Mouse (Mus musculus): ENCODE data around the gene Wars2. TPM values are rescaled to one million over a fixed set of nuclear protein-coding genes. Genes with fewer than 3 reads are reported as not detected.
A peak's percentile ranks its signal among the peaks of the same experiment; 100 is the strongest.

The Wars2 gene
- polyA plus RNA-seq, 1 experiment: 11.3 TPM

DNA sequence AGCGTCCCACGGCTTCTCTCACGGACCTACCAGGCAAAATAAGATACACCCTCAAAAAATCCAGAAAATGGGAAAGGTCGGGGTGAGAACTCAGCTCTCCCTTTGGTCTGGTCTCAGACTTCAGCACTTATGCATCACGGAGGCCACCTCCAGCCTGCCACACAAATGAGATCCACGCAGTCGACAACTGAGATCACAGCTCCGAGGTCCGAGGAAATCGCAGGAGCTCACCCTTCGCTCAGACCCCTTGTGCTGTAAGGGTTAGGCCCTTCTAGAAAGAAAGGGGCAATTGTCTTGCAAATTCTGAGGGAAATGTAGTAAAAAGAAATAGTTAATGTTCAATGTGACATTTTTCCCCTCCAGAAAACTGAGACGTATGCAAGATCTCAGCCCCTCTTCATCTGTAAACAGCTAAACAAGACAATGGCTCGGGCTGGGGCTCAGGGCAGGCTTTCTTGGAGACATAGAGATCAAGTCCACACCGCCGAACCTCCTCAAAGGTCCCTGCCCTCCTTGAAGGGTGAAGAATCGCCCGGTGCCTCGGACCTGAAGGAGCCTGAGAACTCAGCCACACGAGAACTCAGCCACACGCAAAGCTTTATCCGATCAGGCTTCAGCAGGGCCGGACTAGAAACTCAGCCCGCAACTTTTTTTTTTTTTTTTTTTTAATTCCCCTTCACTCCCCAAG is 94.4 kb downstream of the Wars2 start:
- no peaks in the 10 kb centered on the region for H3K4me1 ChIP-seq (ENCODE audit: control insufficient read depth, insufficient read depth, insufficient read length, low read length)
- H3K27ac ChIP-seq (replicated peaks; ENCODE audit: low read depth, low read length): no peak overlapping the region
- H3K4me3 ChIP-seq (ENCODE audit: insufficient read depth, low read depth, low read length): no peak overlapping the region

DNA sequence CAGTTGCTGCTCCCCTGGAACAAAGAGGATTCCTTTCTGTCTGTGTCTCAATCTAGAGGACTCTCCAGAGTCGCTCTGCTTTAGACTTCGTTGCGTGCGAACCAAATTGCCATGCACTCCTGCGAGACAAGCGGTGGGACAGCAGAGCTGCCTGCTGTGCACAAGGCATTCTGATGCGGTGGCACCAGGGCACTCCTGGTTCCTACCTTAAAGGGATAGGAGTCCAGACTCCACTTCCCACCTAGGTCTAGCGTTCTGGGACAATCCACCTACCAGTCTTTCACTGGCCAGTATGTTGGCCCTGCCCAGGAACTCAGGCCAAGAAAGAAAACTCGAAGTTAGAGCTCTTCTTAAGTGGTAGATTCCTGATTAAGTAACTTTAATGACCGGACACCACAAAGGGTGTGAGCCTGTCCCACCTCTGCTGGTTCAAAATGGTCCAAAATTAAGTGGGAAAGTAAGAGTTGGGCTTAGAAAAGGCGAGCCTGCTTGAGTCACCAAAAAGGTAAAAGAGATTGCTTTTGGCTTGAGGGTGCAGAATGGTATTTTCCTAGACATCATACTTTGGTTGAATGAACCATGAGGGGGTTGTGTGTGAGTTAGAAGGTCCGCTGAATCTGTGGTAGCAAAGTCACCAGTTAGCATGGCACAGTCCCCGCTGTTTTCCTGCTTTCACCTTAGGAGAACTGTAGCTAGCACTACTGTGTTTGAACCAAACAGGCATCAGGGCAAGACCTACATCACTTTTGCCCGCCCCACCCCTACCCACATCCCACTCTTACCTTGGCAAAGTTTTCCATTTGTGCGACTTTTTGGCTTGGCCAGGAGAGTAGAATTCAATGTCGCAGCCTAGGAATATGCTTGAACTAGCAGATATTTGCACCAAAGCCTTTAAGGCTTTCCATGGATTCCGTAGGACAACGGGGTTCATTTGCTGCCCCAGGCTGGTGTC is 95.2 kb downstream of the Wars2 start:
- Histone ChIP-seq H3K4me3 (ENCODE audit: insufficient read depth, low read depth, low read length) (no peak overlapping the region), H3K4me1 (ENCODE audit: control insufficient read depth, insufficient read depth, insufficient read length, low read length) (no peaks in the 10 kb centered on the region), H3K27ac (replicated peaks; ENCODE audit: low read depth, low read length) (no peak overlapping the region)

DNA sequence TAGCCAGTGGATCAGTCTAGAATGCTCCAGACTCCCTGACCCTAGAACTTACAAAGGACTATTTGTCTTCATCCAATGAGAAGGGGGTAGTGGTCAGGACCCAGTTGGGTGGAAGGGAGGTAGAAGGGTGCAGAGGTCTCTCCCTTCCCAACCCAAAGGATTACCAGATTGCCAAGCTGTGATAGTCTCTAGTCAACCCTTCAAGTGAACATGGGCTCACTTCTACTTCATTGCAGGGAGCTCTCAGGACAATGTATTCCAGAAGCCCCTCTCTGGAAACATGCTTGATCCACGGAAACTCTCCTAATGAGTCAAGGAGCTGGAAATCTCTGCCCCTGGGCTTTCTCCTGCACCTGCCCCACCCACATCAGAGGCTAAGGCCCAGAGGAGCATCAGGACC is 97.8 kb downstream of the Wars2 start:
- Histone ChIP-seq H3K4me1 (ENCODE audit: control insufficient read depth, insufficient read depth, insufficient read length, low read length) (no peaks in the 10 kb centered on the region), H3K27ac (replicated peaks; ENCODE audit: low read depth, low read length) (no peak overlapping the region), H3K4me3 (ENCODE audit: insufficient read depth, low read depth, low read length) (no peak overlapping the region)

DNA sequence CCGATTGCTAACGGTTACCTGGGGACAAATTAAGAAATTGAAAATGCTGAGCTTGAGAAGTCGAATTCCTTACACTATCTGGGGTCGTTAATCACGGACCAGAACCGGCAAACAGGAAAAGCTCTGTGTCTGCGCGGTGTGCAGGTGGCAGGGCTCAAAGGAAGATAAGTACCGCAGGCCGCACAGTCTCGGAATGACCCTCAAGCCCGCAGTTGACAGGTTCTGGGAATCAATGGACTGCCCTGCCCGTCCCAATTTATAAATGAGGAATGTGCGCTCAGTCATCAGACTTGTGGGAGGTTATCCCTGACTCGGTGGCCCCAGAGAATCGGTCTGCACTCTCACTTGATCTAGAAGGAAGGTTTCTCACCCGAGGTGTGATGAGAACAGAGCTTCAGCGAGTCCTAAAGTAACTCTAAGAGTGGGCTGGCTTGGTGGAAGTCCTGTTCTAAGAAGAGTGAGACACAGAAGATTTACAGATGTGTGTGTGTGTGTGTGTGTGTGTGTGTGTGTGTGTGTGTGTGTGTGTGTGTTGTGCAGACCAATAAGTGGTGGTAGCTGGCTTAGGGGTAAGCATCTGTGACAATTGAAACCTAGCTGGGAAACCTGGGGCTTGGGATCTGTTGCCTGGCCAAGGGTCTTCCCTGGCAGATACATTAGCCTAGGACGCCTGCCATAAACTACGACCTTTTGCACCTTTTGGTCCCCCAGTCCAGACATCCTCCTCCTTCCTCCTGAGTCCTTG is 98.6 kb downstream of the Wars2 start:
- Histone ChIP-seq H3K27ac (replicated peaks; ENCODE audit: low read depth, low read length) (no peak overlapping the region), H3K4me3 (ENCODE audit: insufficient read depth, low read depth, low read length) (no peak overlapping the region), H3K4me1 (ENCODE audit: control insufficient read depth, insufficient read depth, insufficient read length, low read length) (no peaks in the 10 kb centered on the region)

DNA sequence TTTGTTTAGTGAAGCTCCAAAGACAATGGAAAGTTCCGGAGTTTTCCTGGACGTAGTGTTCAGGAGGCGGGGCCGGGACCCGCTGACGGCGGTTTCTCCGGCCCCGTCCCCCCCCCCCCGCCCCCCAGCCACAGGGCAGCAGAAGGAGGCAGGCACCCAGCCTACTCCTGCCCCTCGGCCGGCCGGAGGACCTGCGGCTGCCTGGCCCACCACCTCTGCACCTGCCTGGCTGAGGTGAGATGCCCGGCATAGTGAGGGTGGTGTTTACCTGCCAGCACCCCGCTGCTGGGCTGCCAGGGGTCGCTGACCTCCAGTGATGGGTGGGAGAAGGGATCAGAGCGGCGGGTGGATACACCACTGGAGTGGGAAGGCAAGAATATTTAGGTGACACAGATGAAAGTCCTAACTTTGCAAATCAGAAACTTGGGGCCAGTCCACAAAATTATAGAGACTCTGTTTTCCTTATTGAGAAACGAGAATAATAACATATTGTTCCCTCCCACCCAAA is 99.4 kb downstream of the Wars2 start, which contains the start of gene Tbx15:
TSS of gene Tbx15 (plus strand) at position 169 of the 508 bp plus-strand sequence.
- Histone ChIP-seq H3K27ac (replicated peaks; ENCODE audit: low read depth, low read length) (no peak within 1 kb of the TSS), H3K4me3 (ENCODE audit: insufficient read depth, low read depth, low read length) (peak within 1 kb of the TSS; percentile 50), H3K4me1 (ENCODE audit: control insufficient read depth, insufficient read depth, insufficient read length, low read length) (no peaks in the 10 kb centered on the region)

DNA sequence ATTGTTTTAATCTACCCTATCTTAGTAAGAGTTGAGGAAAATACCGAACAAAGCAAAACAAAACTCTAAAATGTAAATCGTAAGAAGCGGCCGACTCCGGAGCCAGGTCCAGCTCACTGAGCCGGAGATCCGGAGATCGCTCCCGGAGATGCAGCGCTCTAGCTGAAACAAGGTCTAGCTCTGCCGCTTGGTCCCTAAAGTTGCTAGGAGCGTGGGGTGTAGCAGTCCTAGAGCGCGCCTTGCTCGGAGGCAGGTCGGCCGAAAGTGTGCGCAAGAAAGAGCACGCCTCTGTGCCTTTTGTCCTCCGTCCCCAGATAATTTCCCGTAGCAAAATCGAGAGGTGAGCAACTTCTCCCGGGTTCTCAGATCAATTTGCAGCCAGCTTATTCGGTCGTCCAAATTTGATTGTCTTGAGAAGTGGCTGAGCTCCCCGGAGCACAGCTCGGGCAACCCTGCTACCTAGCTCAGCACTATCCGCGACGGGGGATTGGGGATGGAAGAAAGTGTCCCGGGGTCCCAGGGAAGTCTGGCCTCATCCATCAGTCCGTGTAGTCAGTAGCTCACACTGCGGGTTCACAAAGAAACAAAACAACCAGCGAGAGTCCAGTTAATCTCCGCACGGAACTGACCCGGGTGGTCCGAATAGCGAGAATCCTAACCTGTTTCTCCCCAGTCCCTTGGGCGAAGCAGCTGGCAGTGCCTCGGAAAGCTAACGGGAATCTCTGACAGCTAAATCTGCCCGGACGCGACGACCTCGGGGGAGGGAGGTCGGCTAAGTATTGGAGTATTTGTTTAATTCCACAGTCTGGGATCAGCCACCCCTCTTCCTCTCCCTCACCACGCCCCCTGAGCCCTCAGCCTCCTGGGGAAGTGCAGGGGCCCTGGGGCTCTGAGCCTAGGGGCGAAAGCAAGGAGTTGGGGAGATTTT is 100.2 kb downstream of the Wars2 start:
- Histone ChIP-seq H3K4me1 (ENCODE audit: control insufficient read depth, insufficient read depth, insufficient read length, low read length) (no peaks in the 10 kb centered on the region), H3K27ac (replicated peaks; ENCODE audit: low read depth, low read length) (no peak overlapping the region)

DNA sequence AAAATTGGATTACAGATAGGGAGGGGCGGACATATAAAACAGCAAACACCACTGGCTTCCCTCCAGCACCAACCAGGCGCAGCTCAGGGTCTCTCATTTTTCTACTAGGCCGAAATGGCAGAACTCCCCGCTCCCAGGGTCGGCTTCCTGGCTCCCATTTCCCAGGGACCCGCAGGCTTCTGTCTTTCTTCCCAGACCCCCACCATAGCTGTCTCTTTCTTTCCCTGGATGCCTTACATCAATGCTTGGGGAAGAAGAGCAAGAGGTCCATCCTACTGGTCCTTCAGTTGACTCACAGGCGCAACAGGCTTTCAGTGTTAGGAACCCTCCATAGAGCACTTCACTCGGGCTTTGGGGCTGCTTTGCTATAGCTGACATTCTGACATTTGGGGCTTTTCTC is 101.6 kb downstream of the Wars2 start:
- Histone ChIP-seq H3K4me3 (ENCODE audit: insufficient read depth, low read depth, low read length) (no peak overlapping the region), H3K27ac (replicated peaks; ENCODE audit: low read depth, low read length) (no peak overlapping the region), H3K4me1 (ENCODE audit: control insufficient read depth, insufficient read depth, insufficient read length, low read length) (no peaks in the 10 kb centered on the region)

More for the DNA sequence above, 100.2 kb downstream of the Wars2 start:
- H3K4me3 ChIP-seq (ENCODE audit: insufficient read depth, low read depth, low read length): peak overlapping the region; percentile 50

DNA sequence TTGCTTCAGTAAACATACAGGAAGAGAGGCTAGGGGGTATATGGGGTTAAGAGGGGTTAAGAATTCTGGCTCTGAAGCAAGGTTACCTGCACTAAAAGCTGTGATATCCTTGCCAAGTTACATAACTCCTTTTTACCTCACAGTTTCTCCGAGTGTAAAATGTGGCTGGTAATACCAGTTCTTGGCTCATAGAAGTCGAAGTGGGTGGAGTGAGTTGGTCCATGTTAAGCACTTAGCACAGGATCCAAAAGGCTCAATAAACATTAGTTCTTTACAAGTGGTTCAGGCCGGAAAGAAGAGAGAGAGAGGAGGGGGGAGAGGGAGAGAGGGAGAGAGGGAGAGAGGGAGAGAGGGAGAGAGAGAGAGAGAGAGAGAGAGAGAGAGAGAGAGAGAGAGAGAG is 104.5 kb downstream of the Wars2 start:
- Histone ChIP-seq H3K27ac (replicated peaks; ENCODE audit: low read depth, low read length) (no peak overlapping the region), H3K4me3 (ENCODE audit: insufficient read depth, low read depth, low read length) (no peak overlapping the region), H3K4me1 (ENCODE audit: control insufficient read depth, insufficient read depth, insufficient read length, low read length) (no peaks in the 10 kb centered on the region)

DNA sequence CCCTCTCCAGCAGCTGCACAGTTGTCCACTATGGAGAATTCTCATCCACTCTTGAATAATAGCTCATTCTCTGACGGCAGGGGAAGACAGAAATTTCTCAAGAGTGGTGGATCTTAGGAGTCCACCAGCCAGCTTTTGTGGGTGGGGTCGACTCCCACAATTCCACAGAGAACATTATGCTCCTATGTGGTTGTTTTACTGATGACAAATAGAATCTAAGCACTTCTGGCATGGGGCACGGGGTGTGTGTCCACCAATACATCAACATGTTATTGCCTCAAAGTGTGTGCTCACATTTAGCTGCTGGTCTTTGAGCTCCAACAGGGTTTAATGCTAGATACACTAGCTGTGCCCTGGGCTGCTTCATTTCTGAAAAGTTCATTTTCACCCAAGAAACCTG is 105.8 kb downstream of the Wars2 start:
- Histone ChIP-seq H3K27ac (replicated peaks; ENCODE audit: low read depth, low read length) (no peak overlapping the region), H3K4me3 (ENCODE audit: insufficient read depth, low read depth, low read length) (no peak overlapping the region), H3K4me1 (ENCODE audit: control insufficient read depth, insufficient read depth, insufficient read length, low read length) (no peaks in the 10 kb centered on the region)

DNA sequence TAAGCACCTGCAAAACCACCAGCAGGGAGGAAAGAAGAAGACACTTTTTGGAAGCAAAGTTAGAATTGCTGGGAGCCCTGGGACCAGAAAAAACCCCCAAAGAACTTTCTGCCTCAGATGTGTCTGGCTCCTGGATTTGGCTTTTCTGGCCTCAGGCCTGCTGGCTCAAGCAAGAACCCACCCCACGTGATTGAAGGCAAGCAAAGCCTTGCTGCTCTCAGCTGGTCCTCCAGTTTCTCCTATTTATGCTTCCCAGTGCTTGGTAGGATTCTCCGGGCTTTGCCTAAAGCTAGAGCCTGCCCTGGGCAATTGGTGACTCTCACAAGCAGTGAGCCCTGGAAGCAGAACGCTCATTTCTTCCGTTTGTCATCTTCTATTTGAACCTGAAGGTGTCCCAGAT is 106.7 kb downstream of the Wars2 start:
- H3K27ac ChIP-seq (replicated peaks; ENCODE audit: low read depth, low read length): no peak overlapping the region
- no peak overlapping the region for H3K4me3 ChIP-seq (ENCODE audit: insufficient read depth, low read depth, low read length)
- H3K4me1 ChIP-seq (ENCODE audit: control insufficient read depth, insufficient read depth, insufficient read length, low read length): no peaks in the 10 kb centered on the region

DNA sequence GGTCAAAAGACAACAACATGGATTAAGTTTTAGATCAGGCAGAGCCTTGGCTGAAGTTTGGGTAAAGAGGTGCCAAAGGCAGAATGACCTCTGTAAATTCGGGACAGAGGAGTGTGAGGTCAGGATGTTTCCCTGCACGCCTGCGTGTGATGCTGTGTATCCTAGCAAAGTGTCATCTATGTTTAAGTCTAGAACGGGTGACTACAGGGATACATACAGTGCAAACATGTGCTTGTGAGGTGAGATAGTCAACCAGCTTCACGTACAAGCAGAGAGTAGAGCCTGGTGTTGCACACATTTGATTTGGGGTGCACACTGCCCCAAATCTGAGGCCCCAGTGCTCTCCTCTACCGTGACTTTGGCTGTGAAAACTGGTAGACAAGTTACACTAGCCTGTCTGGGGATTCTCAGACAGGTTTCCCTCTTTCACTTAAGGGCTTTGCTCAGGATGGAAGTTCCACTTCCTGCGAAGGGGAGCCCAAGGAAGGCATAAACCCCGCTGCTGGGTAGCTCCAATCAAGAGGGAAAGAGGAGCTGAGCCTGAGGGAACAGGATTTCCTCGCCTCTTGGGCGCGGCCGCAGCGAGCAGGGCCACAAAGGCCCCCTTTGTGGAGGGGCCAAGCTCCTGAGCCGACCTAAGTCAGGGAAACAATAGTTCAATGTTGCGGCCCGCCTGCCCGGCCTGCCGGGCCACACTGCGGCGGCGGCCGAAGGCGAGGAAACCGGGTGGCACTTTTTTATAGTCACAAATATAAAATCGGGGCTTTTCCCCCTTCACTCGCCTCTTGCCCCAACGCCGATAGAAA is 107.3 kb downstream of the Wars2 start:
- H3K27ac ChIP-seq (replicated peaks; ENCODE audit: low read depth, low read length): no peak overlapping the region
- H3K4me3 ChIP-seq (ENCODE audit: insufficient read depth, low read depth, low read length): no peak overlapping the region
- H3K4me1 ChIP-seq (ENCODE audit: control insufficient read depth, insufficient read depth, insufficient read length, low read length): no peaks in the 10 kb centered on the region

DNA sequence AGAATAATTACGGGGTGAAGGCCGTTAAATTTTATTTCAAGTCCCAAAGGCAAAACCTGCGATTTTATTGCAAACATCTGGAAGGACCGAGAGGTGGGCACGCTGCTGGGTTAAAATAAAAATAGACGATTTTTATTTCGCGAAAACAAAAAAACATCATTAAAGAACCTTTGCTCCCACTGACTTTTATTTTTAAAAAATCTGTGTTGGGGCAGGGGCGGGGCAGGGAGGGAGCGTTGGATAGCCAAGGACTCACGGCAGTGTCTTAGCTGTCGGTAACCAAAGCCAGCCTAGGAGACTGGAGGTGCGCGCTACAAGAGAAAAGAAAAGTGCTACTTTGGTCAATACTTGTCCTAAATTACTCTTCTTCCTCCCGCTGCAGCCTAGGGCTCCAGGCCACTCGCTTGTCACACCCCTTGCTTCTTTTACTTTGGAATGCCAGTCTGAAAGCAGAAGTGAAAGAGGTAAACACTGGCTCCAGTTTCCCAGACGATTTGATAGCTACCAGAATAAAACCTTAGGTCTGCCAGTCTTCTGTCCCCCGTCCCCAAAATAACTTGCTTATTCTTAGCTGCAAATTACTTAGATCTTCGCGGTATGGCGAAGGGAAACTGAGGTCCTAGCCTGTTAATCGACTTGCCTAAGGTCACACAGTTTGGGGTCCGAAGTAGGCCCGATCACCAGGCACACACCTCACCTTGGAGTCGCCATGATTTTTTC is 108.1 kb downstream of the Wars2 start:
- no peak overlapping the region for H3K27ac ChIP-seq (replicated peaks; ENCODE audit: low read depth, low read length)
- peak overlapping the region; percentile 17; the same call in 1 of the 2 replicates for H3K4me3 ChIP-seq (ENCODE audit: insufficient read depth, low read depth, low read length)
- H3K4me1 ChIP-seq (ENCODE audit: control insufficient read depth, insufficient read depth, insufficient read length, low read length): no peaks in the 10 kb centered on the region

DNA sequence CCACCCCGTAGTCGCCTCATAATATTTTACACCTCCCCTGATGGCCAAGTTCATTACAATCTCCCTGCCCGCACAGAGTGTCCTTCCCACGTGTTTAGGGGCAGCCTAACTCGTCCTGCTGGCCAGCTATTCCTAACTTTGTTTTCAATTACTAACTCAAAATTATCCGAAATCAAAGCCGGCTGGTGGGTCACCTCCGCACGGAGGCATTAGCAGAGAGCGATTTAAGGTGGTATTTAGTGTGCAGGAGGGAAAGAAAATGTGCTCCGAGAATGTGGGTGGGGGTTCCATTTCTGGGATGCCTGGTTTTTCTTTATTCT is 108.6 kb downstream of the Wars2 start:
- Histone ChIP-seq H3K4me1 (ENCODE audit: control insufficient read depth, insufficient read depth, insufficient read length, low read length) (no peaks in the 10 kb centered on the region), H3K4me3 (ENCODE audit: insufficient read depth, low read depth, low read length) (peak overlapping the region; percentile 17; the same call in 1 of the 2 replicates), H3K27ac (replicated peaks; ENCODE audit: low read depth, low read length) (no peak overlapping the region)

Measured in brown adipose tissue, adult 24 weeks (tissue).